Mouse (Mus musculus): Measurements from ENCODE around the gene Col8a2. TPM values are rescaled to one million over a fixed set of nuclear protein-coding genes. Genes with fewer than 3 reads are reported as not detected.

Gene Col8a2
- polyA plus RNA-seq, 1 experiment from 2014 or later = 5.4 TPM

Other genes with a start within 250 kb of the Col8a2 start
- 127 and 130 TPM in 2 replicates for gene Mrps15, start 239.9 kb upstream of the Col8a2 start, polyA plus RNA-seq (2015; fragmentation: Nextera tagmentation; extraction: Ambion mirVana)
- 20.1 and 22.8 TPM in 2 replicates for gene Oscp1, start 228.2 kb upstream of the Col8a2 start, polyA plus RNA-seq (2015; fragmentation: Nextera tagmentation; extraction: Ambion mirVana)
- gene Lsm10, start 190.2 kb upstream of the Col8a2 start, polyA plus RNA-seq (2015; fragmentation: Nextera tagmentation; extraction: Ambion mirVana) = 50.3 and 54.1 TPM in 2 replicates
- gene Stk40, start 182.8 kb upstream of the Col8a2 start, polyA plus RNA-seq (2015; fragmentation: Nextera tagmentation; extraction: Ambion mirVana) = 37.8 and 40.7 TPM in 2 replicates
- gene Eva1b, start 139.0 kb upstream of the Col8a2 start, polyA plus RNA-seq (2015; fragmentation: Nextera tagmentation; extraction: Ambion mirVana) = 95.9 and 101 TPM in 2 replicates
- gene Sh3d21, start 123.3 kb upstream of the Col8a2 start, polyA plus RNA-seq (2015; fragmentation: Nextera tagmentation; extraction: Ambion mirVana) = 7.2 and 9.4 TPM in 2 replicates
- 228 and 230 TPM in 2 replicates for gene Thrap3, start 84.0 kb upstream of the Col8a2 start, polyA plus RNA-seq (2015; fragmentation: Nextera tagmentation; extraction: Ambion mirVana)
- 40.8 and 45.3 TPM in 2 replicates for gene Map7d1, start 30.4 kb upstream of the Col8a2 start, polyA plus RNA-seq (2015; fragmentation: Nextera tagmentation; extraction: Ambion mirVana)
- 106 and 108 TPM in 2 replicates for gene Trappc3, start 24.5 kb upstream of the Col8a2 start, polyA plus RNA-seq (2015; fragmentation: Nextera tagmentation; extraction: Ambion mirVana)
- gene Adprhl2, start 34.9 kb downstream of the Col8a2 start, polyA plus RNA-seq (2015; fragmentation: Nextera tagmentation; extraction: Ambion mirVana) = 68.6 TPM in 2 replicates
- 5.3 and 6.2 TPM in 2 replicates for gene Tekt2, start 38.9 kb downstream of the Col8a2 start, polyA plus RNA-seq (2015; fragmentation: Nextera tagmentation; extraction: Ambion mirVana)
- 12.3 and 16.2 TPM in 2 replicates for gene Ago3, start 142.8 kb downstream of the Col8a2 start, polyA plus RNA-seq (2015; fragmentation: Nextera tagmentation; extraction: Ambion mirVana)
- gene Ago1, start 181.8 kb downstream of the Col8a2 start, polyA plus RNA-seq (2015; fragmentation: Nextera tagmentation; extraction: Ambion mirVana) = 6.0 and 6.7 TPM in 2 replicates
- gene Ago4, start 246.7 kb downstream of the Col8a2 start, polyA plus RNA-seq (2015; fragmentation: Nextera tagmentation; extraction: Ambion mirVana) = 3.5 and 3.7 TPM in 2 replicates

All from lung, embryonic 15.5 days (tissue).